Mouse (Mus musculus) frontal cortex, adult 2 months (tissue): Measurements from ENCODE around the gene Camkk1. TPM values are rescaled to one million over a fixed set of nuclear protein-coding genes. Genes with fewer than 3 reads are reported as not detected.

Source experiments
- DNase-seq, 2 experiments: peaks; one replicate each; pipeline ENCODE4 v3.0.0; 2022; ENCODE audit warnings: low spot score in 1 of 2; ENCODE audit errors: extremely low spot score in 1 of 2
- polyA plus RNA-seq: library from polyadenylated mRNA; depleted of rRNA; stranded (reverse); fragments of >200 nt; gene quantifications from 2 replicates; pipeline ENCODE4 v1.2.3, GENCODE M21; 2012; rRNA removed

The Camkk1 gene
- 65.4 and 65.7 TPM in 2 replicates for polyA plus RNA-seq

DNA sequence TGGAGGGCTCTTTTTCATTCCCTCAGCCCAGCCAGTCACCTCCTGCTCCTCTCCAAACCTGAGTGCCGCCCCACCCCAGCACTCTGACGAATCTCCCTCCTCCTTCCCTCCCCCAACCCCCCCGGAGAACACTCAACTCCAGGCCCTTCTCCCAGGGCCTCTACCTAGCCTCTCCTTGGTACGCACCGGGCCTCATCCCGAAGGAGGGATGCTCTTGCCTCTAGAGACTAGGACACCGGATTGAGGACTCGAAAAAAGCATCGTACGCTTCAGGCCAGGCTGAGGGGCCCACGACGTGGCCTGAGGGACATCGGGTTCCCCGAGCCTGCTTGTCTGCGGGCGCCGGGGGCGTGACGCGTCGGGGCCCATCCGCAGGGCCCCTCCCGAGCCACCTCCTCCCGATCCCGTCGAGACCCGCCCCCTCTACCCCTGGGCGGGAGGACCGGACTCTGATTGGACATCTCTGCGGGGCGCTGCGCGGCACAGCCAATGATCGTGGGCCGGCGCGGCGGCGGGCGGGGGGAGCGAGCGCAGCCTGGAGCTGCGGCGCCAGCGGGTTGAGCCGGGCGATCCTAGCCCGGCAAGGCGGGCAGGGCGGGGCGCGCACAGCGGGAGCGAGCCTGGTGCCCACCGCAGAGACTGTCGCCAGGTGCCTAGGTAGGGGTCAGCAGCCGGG, at the start of gene Camkk1:
Camkk1 (plus strand) TSS at position 538 of the 676 bp plus-strand sequence.
- DNase-seq: peak; percentile 86 to 95

DNA sequence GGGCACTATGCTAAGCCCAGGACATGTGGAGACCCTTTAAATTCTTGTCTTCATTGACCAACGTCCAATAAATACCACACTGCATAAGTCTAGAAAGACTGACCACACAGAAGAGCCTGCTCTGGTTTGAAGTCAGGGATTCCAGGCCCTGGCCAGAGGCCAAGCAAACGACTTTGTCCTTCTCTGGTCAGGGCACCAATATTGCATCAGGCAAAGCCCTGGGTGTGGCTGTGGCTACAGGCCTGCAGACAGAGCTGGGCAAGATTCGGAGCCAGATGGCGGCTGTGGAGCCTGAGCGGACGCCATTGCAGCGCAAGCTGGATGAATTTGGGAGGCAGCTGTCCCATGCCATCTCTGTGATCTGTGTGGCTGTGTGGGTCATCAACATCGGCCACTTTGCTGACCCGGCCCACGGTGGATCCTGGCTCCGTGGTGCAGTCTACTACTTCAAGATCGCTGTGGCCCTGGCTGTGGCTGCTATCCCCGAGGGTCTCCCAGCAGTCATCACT, 43.8 kb upstream of the Camkk1 start:
- no peak for DNase-seq

DNA sequence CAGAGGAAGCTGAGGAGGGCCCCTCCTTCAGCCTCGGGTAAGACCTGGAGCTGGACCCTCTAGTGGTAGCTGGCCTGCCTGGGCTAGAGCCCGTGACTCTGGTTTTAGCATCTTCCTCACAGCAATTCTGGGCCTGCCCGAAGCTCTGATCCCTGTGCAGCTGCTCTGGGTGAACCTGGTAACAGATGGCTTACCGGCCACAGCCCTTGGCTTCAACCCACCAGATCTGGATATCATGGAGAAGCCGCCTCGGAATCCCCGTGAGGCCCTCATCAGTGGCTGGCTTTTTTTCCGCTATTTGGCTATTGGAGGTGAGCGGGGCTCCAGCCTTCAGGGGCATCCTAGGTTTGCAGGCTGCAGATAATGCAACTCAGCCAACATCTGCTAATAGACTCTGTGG, 36.3 kb upstream of the Camkk1 start:
- DNase-seq: no peak

DNA sequence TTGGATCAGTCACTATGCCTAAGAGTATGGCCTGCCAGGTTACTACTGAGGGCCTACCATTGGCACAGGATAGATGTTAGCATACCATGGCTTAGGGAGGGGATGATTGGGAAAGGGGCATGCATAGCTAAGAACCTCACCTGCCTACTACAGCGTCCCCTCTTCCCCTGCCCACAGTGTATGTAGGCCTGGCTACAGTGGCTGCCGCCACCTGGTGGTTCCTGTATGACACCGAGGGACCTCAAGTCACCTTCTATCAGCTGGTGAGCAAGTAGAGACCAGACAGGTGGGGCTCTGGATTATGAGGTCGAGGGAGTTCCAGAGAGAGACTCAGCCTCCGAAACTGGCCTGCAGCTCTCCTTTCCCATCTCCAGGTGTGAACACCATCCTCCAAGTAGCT, 35.5 kb upstream of the Camkk1 start:
- DNase-seq: no peak

DNA sequence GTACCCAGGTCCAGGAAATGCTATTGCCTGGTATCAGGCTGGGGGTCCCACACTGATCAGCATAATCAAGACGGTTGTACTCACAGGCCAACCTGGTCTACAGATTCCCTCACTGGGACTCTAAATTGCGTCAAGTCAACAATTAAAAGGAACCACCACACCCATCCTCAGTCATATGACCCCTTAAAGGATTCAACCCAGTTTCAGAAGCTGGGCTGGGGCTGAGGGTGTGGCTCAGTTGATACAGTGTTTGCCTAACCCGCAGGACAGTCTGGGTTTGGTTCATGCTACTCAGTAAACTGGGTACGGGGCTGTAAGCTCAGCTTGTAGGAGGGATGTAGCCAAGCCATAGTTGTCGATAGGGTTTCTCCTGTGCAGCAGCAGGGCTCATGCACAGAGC, 32.1 kb upstream of the Camkk1 start:
- DNase-seq: no peak

DNA sequence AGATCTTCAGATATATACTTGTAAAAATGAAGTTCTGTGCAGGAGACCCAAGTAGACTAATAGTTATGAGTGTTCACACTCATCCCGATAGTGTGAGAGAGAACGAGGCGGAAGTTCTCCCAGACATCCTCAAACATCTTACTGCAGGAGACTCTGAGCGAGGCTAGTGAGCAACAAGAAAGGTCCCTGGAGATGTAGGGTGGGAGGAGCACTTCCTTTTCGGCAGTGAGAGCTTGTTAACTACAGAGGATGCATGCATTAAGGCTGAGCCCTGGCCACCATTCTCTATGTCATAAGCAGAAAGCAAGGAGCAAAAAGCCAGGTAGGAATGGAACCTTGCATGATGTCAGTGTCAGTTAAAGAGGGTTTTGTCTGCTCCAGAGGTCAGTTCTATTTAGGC, 31.6 kb upstream of the Camkk1 start:
- no peak for DNase-seq

DNA sequence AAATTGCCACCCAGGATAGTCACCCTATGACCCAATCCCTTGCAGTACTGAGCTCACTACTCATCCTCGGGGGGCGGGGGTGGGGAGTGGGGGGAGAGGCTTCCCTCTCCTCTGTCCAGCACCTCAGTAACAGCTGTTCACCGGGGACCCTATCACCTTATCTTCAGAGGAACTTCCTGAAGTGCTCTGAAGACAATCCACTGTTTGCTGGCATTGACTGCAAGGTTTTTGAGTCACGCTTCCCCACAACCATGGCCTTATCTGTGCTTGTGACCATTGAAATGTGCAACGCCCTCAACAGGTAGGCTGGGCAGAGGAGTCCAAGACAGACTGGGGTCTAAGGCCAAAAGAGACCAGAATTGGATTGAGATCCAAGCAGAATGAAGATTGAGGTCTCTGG, 31.0 kb upstream of the Camkk1 start:
- no peak for DNase-seq

DNA sequence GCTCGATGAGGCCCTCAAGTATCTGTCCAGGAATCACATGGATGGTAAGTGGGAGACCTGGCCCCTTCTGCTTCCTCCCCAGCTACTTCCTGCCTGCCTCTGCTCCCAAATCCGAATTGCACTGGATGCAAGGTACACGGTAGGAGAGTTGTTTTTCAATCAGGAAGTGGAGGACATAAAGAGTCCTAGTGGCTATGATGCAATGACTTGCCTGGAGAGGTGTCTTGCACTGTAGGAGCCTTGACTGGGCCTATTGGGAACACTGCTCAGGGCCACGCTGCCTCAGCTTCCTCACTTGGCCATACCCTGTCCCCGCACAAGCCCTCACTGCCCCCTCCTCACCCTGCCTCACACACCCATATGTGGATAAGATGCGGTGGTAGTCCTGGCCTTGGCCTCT, 29.8 kb upstream of the Camkk1 start:
- DNase-seq: no peak

DNA sequence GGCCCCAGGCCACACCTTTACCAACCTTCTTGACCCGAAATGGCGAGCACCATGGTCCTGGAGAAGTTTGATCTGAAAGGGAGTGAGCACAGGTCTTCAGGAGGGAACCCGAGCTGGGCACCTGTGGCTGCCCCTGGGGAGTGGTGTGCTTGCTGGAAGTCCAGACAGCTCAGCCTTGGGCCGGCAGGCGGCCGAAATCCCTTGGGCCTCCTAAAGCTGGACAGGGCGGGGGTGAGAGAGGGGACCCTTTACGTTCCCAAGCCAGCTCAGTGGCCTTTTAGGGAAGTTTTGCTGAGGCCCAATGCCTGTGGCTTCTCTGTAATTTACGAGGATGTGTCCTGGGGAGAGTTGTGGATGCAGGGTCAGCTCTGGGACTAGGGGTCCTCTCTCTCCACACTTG, 28.1 kb upstream of the Camkk1 start:
- DNase-seq: no peak

DNA sequence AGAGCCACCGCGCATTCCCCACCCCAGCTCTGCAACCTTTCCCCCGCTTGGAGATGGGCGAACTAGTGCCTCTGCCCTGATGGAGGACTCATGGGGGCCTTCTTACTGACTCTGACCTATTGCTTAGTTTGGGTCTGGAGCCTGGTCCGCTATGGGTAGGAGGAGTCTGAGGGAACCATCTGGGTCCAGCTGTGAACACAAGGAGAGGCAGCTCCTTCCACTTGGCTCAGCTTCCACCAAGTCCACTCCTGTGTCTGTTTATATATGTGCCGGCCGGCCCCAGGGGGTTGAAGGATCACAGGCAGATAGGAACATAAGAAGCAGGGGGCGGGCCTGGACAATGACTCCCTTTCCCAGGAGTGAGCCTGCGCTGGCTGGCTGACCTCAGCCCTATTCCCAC, 26.8 kb upstream of the Camkk1 start:
- no peak for DNase-seq

DNA sequence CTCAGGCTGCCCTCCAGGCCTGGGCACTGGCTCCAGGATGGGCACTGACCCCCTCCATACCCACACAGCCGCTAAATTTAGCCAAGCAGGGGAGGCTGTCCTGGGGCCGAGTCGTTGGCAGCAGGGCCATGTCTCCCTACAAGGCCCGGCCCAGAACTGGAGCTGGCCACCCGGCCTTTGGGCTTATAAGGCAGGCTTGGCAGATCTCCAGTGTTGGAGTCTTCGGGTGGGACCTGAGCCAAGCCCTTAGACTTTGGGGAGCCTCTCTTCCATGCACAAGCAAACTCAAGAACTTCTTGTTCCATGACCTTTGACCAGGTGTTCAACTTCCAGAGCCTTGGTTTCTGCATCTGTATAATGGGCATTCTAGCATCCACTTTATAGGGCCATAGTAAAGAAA, 22.5 kb upstream of the Camkk1 start:
- no peak for DNase-seq

DNA sequence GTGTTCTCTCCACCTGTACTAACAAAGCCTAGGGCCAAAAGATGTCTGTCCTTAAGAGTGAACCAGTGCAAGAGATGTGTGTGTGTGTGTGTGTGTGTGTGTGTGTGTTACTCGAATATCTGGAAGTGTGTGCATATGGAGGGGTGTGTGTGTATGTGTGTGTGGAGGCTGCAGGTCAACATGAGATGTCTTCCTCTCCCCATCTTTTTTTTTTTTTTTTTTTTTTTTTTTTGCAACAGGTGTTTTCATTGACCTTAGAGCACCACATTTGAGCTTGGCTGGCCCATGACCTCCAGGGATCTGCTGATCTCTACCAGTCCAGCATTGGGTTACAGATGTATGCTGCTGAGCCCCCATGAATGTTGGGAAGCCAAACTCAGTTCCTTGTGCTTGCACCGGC, 22.0 kb upstream of the Camkk1 start:
- DNase-seq: no peak

DNA sequence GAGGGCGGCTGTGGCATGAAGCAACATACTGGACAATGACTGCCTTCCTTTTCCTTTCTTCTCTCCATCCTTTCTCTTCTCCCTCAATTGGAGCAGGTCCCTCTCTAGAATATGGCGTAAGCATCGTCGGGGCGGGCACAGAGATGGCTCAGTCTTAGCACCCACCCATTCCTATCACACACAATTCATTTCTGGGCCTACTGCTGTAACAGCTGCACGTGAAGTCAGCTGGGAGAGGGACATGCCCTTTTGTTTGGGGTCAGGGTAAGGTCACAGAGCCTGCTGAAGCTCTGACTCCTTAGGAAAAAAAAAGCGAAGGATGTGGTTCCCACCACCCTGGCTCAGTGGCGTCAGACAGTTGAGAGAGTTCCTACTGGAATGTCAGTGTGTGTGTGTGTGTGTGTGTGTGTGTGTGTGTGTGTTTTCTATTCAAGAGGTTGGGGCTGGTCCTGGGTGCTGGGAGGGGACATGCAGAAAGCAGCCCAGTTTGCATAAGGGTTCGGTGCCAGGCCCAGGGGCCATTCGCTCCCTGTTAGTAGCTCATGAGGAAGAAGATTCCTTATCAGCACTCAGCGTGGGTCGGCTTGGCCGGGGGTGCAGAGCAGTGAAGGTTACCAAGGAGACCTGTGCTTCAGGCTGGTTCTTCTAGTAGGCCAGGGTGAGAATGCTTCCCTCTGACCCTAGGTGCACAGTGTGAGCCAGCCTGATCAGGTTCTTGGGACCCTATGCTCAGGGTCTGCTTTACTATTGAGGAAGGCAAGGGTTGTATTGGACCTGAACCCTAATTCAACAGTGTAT, 21.1 kb upstream of the Camkk1 start:
- no peak for DNase-seq

DNA sequence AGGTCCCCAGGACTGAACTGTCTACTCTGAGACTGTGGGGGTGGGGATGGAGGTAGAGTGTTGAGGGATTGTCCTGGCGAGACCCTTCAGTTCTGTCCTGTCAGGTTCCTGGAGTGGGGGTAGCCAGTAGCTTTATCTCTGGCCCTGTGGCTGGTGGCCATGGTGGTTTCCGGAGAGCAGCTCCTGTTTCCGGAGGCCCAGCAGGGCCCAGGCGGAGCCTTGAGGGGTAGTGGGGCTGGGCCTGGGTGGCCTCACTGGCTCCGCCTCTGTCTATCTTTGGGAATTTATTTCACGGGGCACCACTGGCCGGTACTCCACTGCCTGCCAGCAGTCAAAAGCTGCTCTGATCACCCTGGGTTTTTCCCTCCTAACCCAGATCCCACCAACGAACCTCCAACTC, 20.0 kb upstream of the Camkk1 start, which contains the start of gene P2rx1:
P2rx1 (plus strand) TSS at position 333 of the 400 bp plus-strand sequence.
- no peak for DNase-seq

DNA sequence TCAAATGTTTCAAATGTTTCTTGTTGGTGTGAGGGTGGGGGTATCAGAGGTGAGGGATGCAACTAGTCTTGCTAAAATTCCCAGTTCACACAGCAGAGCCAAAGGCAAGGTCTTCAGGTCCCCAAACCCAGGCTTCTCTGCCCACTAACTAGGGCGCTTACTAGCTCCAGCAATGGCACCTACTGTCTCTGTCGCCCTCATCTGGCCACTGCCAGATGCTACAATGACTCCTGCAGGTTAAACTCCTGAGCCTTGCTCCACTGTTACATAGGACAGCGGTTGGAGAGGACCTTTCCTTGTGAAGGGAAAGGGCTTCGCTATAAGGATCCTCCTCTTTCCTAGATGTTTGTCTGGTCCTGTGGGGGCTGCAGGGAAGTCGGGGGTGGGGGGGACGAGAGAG, 17.8 kb upstream of the Camkk1 start:
- peak in 1 of 2 experiments; percentile 80 for DNase-seq

DNA sequence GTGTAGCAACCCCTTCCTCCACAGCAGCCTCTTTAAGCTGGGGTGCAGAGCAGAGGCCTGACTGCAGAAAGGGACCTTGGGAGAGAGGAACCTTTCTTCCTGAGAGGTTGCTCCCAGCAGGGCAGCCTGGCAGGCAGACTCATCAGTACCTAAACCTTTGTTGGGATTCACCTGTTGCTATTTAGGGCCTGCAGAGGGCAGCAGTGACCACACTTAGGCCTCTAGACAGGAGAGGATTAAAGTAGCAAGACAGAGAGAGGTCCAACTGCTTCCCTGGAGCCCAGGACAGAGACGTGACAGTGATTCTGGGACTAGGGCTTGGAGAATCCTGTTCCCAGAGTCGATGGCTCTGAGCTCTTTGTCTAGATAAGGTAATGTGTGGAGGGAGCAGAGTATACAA, 12.4 kb upstream of the Camkk1 start:
- peak in 1 of 2 experiments; percentile 63 for DNase-seq

DNA sequence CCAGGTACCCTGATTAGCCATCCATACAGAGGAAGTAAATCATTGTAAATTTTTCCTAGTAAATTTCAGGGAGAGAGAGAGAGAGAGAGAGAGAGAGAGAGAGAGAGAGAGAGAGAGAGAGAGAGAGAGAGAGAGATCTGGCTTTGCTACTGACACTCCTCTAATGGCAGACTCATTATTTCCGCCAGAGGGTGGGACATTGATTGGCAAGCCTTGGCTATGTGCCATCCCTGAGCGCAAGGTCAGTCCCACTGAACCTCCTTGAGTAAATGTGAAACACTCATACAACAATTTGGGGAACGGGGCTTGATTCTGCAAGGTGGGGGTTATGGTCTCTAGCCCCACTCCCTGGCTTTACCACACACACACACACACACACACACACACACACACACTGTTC, 11.7 kb upstream of the Camkk1 start:
- no peak for DNase-seq

DNA sequence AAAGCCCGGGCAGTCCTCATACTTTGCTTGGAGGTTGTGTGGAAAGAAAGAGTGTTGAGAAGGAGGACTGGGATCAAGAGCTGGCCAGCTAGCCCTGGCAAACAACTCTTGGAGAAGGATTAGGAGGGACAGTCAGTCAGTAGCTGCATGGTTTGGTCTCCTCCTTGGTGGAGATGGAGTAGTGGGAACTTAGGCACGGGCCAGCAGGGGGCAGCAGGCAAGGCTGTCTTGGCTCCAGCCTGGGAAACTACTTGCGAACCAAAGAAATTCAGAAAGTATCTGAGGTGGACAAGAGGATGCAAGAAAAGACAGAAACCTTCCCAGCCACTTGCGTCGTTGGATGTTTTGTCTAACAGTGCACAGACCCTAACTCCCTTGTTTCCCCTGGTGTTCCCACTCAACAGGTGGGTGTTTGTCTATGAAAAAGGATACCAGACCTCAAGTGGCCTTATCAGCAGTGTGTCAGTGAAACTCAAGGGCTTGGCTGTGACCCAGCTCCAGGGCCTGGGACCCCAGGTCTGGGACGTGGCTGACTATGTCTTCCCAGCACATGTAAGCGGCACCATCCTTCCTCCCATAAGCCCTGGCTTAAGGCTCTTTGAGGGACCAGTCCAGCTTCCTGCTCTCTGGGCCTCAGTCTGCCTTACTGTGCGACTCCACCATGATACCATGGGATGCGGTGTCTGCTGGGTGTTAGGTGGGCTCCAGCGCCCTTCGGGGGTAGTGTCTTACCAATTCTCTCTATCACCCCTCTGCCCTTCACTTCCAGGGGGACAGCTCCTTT, 10.9 kb upstream of the Camkk1 start:
- peak in 1 of 2 experiments; percentile 66 for DNase-seq

DNA sequence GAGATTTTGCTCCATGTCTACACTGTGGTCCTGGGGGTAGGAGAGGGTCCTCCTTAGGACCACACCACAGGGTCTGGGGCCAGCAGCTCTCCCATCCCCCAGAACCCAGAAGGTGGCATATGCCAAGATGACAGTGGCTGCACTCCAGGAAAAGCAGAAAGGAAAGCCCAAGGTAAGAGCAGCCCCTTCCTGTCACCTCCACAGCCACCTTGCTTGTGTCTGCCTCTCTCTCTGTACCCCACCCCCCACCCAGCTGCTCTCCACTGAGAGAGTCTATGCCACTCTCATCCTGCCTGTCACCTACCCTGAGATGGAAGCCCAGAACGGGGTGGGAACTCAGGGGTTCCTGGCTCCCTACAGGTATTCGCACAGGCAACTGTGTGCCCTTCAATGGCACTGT, 10.0 kb upstream of the Camkk1 start:
- no peak for DNase-seq

DNA sequence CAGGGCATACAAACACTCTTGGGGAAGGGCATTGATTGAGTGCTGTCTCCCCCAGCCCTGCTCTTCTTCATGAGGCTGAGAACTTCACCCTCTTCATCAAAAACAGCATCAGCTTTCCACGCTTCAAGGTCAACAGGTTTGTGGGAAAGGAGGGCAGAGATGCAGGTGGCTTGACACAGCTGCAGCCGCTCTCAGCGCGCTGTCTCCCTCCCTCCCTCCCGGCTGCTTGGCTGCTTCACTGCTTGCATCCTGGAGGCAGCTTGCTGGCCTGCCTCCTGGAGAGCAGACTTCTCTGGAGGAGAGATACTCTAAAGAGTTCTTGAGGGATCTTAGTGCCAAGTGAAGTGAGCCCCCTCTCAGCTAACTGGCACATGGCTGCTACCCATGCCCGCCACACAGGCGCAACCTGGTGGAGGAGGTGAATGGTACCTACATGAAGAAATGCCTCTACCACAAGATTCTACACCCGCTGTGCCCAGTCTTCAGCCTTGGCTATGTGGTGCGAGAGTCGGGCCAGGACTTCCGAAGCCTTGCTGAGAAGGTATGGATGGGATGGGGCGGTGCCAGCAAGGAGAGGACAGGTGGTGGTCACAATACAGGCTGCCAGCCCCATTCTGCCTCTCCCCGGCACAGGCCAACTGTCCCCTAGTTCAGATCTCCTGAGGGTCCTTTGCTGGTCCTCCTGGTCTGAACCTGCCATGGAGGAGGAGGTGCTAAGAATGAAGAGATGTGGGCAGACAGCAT, 9.1 kb upstream of the Camkk1 start:
- DNase-seq: peak in 1 of 2 experiments; percentile 17
